Mouse (Mus musculus) G1E (cell line): Measurements from ENCODE around the gene Sbf2.
"Not testable (repeated sequence)": the region's sequence is repeated elsewhere in the genome, so short reads cannot be mapped to it uniquely, and the experiment has no call there.

ENCODE experiments used
- CTCF ChIP-seq: IDR thresholded peaks from 2 replicates; pipeline ENCODE4 v1.5.1; 2012; ENCODE audit warnings: low read depth, low read length, inconsistent platforms, mixed read lengths
- GATA1 ChIP-seq: IDR thresholded peaks from 2 replicates; pipeline ENCODE4 v1.6.1; 2012; ENCODE audit warnings: borderline replicate concordance, low read length, inconsistent platforms, mixed read lengths
- GATA2 ChIP-seq: IDR thresholded peaks from 2 replicates; pipeline ENCODE4 v1.6.1; 2012; ENCODE audit warnings: low read depth, low read length, inconsistent platforms, borderline replicate concordance
- POLR2AphosphoS5 ChIP-seq: IDR thresholded peaks from 2 replicates; pipeline ENCODE4 v1.6.1; 2012; ENCODE audit warnings: low read depth, low read length, inconsistent platforms; ENCODE audit not compliant: insufficient replicate concordance
- TAL1 ChIP-seq: conservative IDR thresholded peaks from 2 replicates; pipeline ENCODE4 v1.6.1; 2012; ENCODE audit warnings: low read depth, low read length, inconsistent platforms, mixed read lengths

- not testable (repeated sequence) for TF ChIP-seq CTCF, GATA1, POLR2AphosphoS5, TAL1, GATA2
These were observed 20.7 kb downstream of the Sbf2 start for GRCm38 (mm10) chr7:110593991-110594390.
